Mouse (Mus musculus) intestine, postnatal 0 days (tissue): Measurements from ENCODE around the gene Lgr4. TPM values are rescaled to one million over a fixed set of nuclear protein-coding genes. Genes with fewer than 3 reads are reported as not detected.

Source experiments
- ATAC-seq: fragments of 200-750 bp; cut with Nextera tagmentation; 2 replicates; pipeline ENCODE4 v1.8.0; 2017; ENCODE audit warnings: mild to moderate bottlenecking, moderate TSS enrichment, moderate library complexity
- H3K27ac ChIP-seq: fragments of 300-500 bp; sonication (generic); 2 replicates; pipeline ENCODE4 v1.5.1; 2014; ENCODE audit warnings: mild to moderate bottlenecking, low read depth, low read length, moderate library complexity
- H3K27me3 ChIP-seq: fragments of 300-500 bp; sonication (generic); replicated peaks from 2 replicates; pipeline ENCODE4 v1.6.1; 2014; ENCODE audit warnings: low read length, mixed read lengths; ENCODE audit not compliant: control insufficient read depth, insufficient read depth
- H3K36me3 ChIP-seq: fragments of 300-500 bp; sonication (generic); 2 replicates; pipeline ENCODE4 v1.6.1; 2014; ENCODE audit warnings: mild to moderate bottlenecking, moderate library complexity; ENCODE audit not compliant: control insufficient read depth, insufficient read depth
- H3K4me1 ChIP-seq: fragments of 300-500 bp; sonication (generic); replicated peaks from 2 replicates; pipeline ENCODE4 v1.6.1; 2014; ENCODE audit warnings: antibody characterized with exemption, low read length, mixed read lengths; ENCODE audit not compliant: control insufficient read depth, insufficient read depth
- H3K4me2 ChIP-seq: fragments of 300-500 bp; sonication (generic); replicated peaks from 2 replicates; pipeline ENCODE4 v1.6.1; 2014; ENCODE audit warnings: low read depth, mild to moderate bottlenecking, moderate library complexity
- H3K4me3 ChIP-seq: fragments of 300-500 bp; sonication (generic); 2 replicates; pipeline ENCODE4 v1.5.1; 2014; ENCODE audit warnings: low read depth, low read length
- H3K9ac ChIP-seq: fragments of 300-500 bp; sonication (generic); 2 replicates; pipeline ENCODE4 v1.6.1; 2014; ENCODE audit warnings: mild to moderate bottlenecking, low read depth, low read length
- H3K9me3 ChIP-seq: fragments of 300-500 bp; sonication (generic); 2 replicates; pipeline ENCODE4 v1.6.1; 2016; ENCODE audit warnings: mixed run types; ENCODE audit not compliant: control insufficient read depth
- CTCF ChIP-seq: sonication (generic); IDR thresholded peaks from 2 replicates; pipeline ENCODE4 v1.5.1; 2016; ENCODE audit warnings: low read depth, mild to moderate bottlenecking, control low read depth, antibody characterized with exemption, moderate library complexity
- WGBS: fragments of 180-500 bp; shearing (Covaris S2); extraction: QIAGEN DNeasy Blood & Tissue Kit; methylation state at CpG from one replicate; pipeline ENCODE4 v1.1.7; 2014; 5-methylcytosine and 5-hydroxymethylcytosine counted together
- polyA plus RNA-seq: library from polyadenylated mRNA; unstranded; fragments of >200 nt; fragmentation: Nextera tagmentation; extraction: Ambion mirVana; gene quantifications from 2 replicates; pipeline ENCODE4 v1.2.1, GENCODE M21; 2015

Lgr4 gene
- polyA plus RNA-seq, 1 experiment from 2014 or later = 15.9 TPM

DNA sequence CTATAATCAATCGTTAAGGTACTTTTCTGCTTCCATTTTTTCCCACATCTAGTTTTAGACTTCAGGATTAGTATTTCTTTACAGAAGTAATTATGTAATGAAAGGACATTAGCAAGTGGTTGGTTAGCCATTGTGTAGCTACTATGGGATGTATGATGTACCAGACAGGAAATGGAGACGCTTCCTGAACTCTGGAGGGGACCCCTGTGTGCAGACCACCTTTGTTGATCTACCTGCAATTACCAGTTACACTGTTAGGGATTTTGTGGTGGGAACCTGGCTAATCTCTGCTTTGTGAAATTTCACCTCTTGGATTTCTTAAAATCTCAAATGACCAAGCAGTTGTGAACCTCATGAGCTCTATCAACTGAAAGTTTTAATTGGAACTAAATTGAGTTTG is 54.9 kb downstream of the Lgr4 start:
- H3K9ac ChIP-seq = no peak overlapping the region
- no peaks in the 10 kb centered on the region for H3K9me3 ChIP-seq
- no peak for ATAC-seq
- no peaks in the 10 kb centered on the region; the same call in 1 of the 2 replicates for H3K4me1 ChIP-seq
- no peak overlapping the region for H3K4me2 ChIP-seq
- WGBS = 84% methylated on average over 2 of the region's 2 CpGs
- TF ChIP-seq CTCF = no peak
- H3K4me3 ChIP-seq = no peak overlapping the region
- no peaks in the 10 kb centered on the region for H3K27me3 ChIP-seq
- no peak overlapping the region for H3K27ac ChIP-seq
- 0 out of 2 replicates have a peak, but pooled peaks cover 3% of the 10 kb centered on the region for H3K36me3 ChIP-seq

DNA sequence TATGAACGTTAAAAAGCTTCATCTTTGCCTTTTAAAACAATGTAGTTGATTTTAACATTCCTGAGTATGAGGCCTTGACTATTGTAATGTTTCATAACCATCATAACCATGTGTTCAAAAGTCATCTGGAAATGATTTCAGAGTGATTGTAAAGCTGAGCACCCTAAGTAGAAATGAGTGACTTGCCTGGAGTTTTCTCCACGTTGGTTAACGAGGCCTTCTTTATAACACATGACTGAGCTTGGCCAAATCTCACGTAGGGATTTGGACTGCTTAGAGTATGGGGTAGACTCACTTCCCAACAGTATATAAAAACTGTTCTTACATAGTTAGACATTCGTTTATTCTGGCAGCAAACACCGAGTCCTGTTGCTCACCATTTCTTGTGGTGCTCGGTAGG is 55.5 kb downstream of the Lgr4 start:
- H3K9me3 ChIP-seq = no peaks in the 10 kb centered on the region
- 0 out of 2 replicates have a peak, but pooled peaks cover 3% of the 10 kb centered on the region for H3K36me3 ChIP-seq
- 59% methylated on average over 7 of the region's 7 CpGs for WGBS
- no peak overlapping the region for H3K4me2 ChIP-seq
- H3K4me1 ChIP-seq = no peaks in the 10 kb centered on the region; the same call in 1 of the 2 replicates
- no peak overlapping the region for H3K27ac ChIP-seq
- TF ChIP-seq CTCF = no peak
- no peak overlapping the region for H3K9ac ChIP-seq
- H3K27me3 ChIP-seq = no peaks in the 10 kb centered on the region
- H3K4me3 ChIP-seq = no peak overlapping the region
- ATAC-seq = no peak

- H3K4me3 ChIP-seq = no peak overlapping the region
- WGBS = 88% methylated on average over 7 of the region's 7 CpGs
- H3K9ac ChIP-seq = no peak overlapping the region
- H3K4me1 ChIP-seq = peaks cover 5% of the 10 kb centered on the region
- H3K27ac ChIP-seq = no peak overlapping the region
- H3K4me2 ChIP-seq = no peak overlapping the region
- ATAC-seq = no peak
- H3K9me3 ChIP-seq = no peaks in the 10 kb centered on the region
- no peak for TF ChIP-seq CTCF
- H3K27me3 ChIP-seq = no peaks in the 10 kb centered on the region
- H3K36me3 ChIP-seq = 0 out of 2 replicates have a peak, but pooled peaks cover 3% of the 10 kb centered on the region
These were observed 57.4 kb downstream of the Lgr4 start for GRCm38 (mm10) chr2:109974807-109975206.

- Histone ChIP-seq H3K36me3 (0 out of 2 replicates have a peak, but pooled peaks cover 3% of the 10 kb centered on the region), H3K9me3 (no peaks in the 10 kb centered on the region), H3K9ac (no peak overlapping the region), H3K27me3 (no peaks in the 10 kb centered on the region), H3K4me3 (no peak overlapping the region), H3K4me2 (no peak overlapping the region), H3K27ac (no peak overlapping the region), H3K4me1 (peaks cover 5% of the 10 kb centered on the region; the same call in 1 of the 2 replicates)
- TF ChIP-seq CTCF = no peak
- WGBS = 89% methylated on average over 2 of the region's 2 CpGs
- no peak for ATAC-seq
These were observed 58.7 kb downstream of the Lgr4 start for GRCm38 (mm10) chr2:109976181-109976580.

DNA sequence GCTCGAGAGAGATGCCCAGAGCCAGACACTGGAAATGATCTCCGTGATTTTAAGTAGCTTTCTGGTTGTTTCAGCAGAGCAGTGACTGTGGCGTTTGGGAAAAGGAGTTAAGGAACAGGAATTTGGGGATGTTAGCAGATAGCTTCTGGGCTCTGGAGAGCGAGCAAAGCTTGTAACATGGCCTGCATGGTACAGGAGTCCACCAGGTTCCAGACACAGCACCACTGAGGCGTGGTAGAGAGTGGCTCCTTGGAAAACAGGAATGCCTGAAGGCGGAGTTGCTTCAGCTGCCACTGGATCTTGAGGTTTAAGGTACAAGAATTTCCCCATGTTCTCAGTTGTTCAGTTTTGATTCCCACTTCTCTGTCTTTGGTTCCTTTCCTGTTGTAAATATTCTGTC is 59.9 kb downstream of the Lgr4 start:
- no peak for ATAC-seq
- TF ChIP-seq CTCF = no peak
- WGBS = 77% methylated on average over 6 of the region's 6 CpGs

DNA sequence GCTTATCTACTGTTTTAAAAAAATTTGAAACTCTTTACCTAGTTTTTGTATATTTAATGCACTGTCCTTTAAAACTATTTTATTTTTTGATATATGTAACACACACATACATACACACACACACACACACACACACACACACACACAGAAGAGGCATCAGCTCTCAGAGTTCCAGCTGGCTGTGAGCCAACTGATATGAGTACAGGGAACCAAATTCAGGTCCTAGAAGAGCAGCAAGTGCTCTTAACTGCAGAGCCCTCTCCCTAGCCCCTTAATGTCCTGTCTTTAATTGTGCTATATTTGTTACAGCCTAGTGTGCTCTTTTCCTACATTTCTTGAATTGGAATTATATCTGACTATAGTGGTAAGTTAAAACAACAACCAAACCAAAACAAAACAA is 61.8 kb downstream of the Lgr4 start:
- H3K4me3 ChIP-seq = no peak overlapping the region
- ATAC-seq = no peak
- TF ChIP-seq CTCF = no peak
- H3K27ac ChIP-seq = no peak overlapping the region
- H3K9me3 ChIP-seq = no peaks in the 10 kb centered on the region
- H3K36me3 ChIP-seq = 0 out of 2 replicates have a peak, but pooled peaks cover 3% of the 10 kb centered on the region
- no peak overlapping the region for H3K9ac ChIP-seq
- H3K27me3 ChIP-seq = no peaks in the 10 kb centered on the region
- H3K4me2 ChIP-seq = no peak overlapping the region
- H3K4me1 ChIP-seq = peaks cover 5% of the 10 kb centered on the region; the same call in 1 of the 2 replicates

More for the DNA sequence above, 59.9 kb downstream of the Lgr4 start:
- H3K4me3 ChIP-seq = no peak overlapping the region
- 0 out of 2 replicates have a peak, but pooled peaks cover 3% of the 10 kb centered on the region for H3K36me3 ChIP-seq
- H3K4me2 ChIP-seq = no peak overlapping the region
- H3K27ac ChIP-seq = no peak overlapping the region
- H3K4me1 ChIP-seq = peaks cover 5% of the 10 kb centered on the region; the same call in 1 of the 2 replicates
- no peaks in the 10 kb centered on the region for H3K27me3 ChIP-seq
- no peak overlapping the region for H3K9ac ChIP-seq
- H3K9me3 ChIP-seq = no peaks in the 10 kb centered on the region

- TF ChIP-seq CTCF = no peak
- H3K9ac ChIP-seq = no peak overlapping the region
- no peak for ATAC-seq
- H3K36me3 ChIP-seq = no peaks in the 10 kb centered on the region
- no peak overlapping the region for H3K4me3 ChIP-seq
- no peak overlapping the region for H3K4me2 ChIP-seq
- H3K27ac ChIP-seq = no peak overlapping the region
- no peaks in the 10 kb centered on the region for H3K9me3 ChIP-seq
- WGBS = 41% methylated on average over 6 of the region's 6 CpGs
- H3K4me1 ChIP-seq = peaks cover 13% of the 10 kb centered on the region
- H3K27me3 ChIP-seq = no peaks in the 10 kb centered on the region
These were observed 66.0 kb downstream of the Lgr4 start for GRCm38 (mm10) chr2:109983435-109983834.
